Mouse (Mus musculus) gastrocnemius, postnatal 14 days (tissue): ENCODE data around the gene Itgb2l. TPM values are rescaled to one million over a fixed set of nuclear protein-coding genes. Genes with fewer than 3 reads are reported as not detected.

Source experiments
- DNase-seq: peaks from one replicate; pipeline ENCODE4 v3.0.0; 2021; ENCODE audit warnings: mixed read lengths
- intact Hi-C: fragments of 180-260 bp; cut with DNase I; formaldehyde crosslinking; loops from one replicate; pipeline ENCODE4 v1.15.1; 2025; ENCODE audit warnings: low total_unique reads
- total RNA-seq, 2 experiments: library from RNA; stranded (reverse); gene quantifications; 2 replicates each; pipeline ENCODE4 v1.2.3; 2021

Gene Itgb2l
- total RNA-seq, 2 experiments from 2014 or later, result not detected

DNA sequence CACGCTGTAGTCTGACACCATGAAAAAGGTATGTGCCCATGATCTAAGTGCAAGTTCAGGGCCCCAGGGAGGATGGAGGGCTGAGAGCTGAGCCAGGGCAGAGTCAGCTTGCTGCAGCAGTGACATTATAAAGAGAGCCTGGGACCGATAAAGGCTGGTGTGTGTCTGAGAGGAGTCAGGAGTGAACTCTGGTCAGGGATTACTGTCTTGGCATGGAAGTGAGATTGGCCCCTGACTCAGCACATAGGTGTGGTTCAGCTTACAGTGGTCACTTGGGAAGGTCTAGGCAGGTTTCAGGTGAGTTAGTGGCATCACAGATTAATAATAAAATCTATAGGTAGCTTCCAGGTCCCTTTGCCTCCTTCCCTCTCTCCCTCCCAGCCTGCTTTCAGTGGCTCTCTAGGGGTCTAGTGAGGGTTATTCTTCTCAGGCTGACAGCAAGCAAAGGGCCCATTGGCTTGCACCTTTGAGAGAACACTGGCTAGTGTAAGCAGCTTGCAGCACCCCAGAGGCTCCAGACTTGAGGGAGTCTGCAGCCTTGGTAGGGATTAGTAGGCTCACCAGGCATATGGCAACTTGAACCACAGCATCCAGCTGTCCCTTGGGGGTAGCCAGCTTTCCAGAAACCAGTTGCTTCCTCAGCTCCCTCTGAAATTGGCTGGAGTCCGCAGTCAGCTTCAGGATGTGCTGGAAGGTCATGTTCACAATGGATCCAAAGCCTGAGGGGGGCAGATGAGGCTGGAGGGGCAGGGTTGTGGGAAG lies 9.2 kb downstream of the Itgb2l start:
- intact Hi-C loops, result no loop called here

GRCm38 (mm10) chr16:96433266-96433665 lies 10.2 kb downstream of the Itgb2l start:
- DNase-seq, result no peak
- intact Hi-C loops, result no loop called here

More for the DNA sequence above, 9.2 kb downstream of the Itgb2l start:
- no peak for DNase-seq

DNA sequence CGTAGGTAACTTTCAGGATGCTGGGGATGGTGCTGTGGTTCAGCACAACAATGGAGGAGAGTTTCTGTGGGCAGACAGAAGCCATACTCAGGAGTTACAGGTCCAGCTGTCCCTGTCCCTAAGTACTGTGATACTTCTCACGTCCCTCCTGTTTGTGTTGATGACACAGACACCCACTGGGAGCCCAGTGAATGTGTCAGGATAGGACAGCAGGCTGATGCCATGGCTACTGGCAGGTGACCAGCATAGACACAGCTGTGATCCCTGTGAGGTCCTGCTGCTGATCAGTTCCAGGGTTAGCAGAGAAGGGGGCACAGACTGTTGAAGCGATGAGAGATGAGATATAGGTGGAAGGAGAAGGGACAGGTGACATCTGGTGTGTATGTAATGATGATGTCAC lies 14.4 kb downstream of the Itgb2l start:
- intact Hi-C loops, result no loop called here

DNA sequence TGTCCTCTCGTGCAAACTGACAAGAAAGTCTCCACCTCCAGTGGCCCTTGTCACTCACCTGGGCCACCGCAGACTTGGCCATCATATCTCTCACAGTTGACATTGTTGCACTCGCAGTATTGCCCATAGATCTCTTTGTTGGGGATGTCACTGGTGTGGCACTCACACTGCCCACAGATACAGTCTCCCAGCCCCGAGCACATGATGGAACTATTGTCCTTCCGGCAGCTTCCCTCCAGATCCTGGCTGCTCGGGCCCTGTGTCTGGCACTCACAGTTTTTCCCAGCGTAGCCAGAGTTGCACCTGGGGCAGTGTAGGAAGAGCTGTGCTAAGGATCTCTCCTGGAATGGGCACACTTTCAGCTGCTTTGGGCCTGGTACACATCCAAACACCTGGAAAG lies 16.7 kb downstream of the Itgb2l start:
- DNase-seq, result no peak
- intact Hi-C loops, result no loop called here

More for the DNA sequence above, 14.4 kb downstream of the Itgb2l start:
- no peak for DNase-seq

GRCm38 (mm10) chr16:96425044-96425443 lies 18.4 kb downstream of the Itgb2l start:
- intact Hi-C loops, result no loop called here
- DNase-seq, result no peak

- intact Hi-C loops, result no loop called here
- DNase-seq, result no peak
Measured at GRCm38 (mm10) chr16:96408064-96408465, 35.4 kb downstream of the Itgb2l start.

- intact Hi-C loops, result no loop called here
- no peak for DNase-seq
Measured at GRCm38 (mm10) chr16:96406312-96406711, 37.1 kb downstream of the Itgb2l start.

GRCm38 (mm10) chr16:96402294-96402693 lies 41.1 kb downstream of the Itgb2l start:
- intact Hi-C loops, result no loop called here
- no peak for DNase-seq

DNA sequence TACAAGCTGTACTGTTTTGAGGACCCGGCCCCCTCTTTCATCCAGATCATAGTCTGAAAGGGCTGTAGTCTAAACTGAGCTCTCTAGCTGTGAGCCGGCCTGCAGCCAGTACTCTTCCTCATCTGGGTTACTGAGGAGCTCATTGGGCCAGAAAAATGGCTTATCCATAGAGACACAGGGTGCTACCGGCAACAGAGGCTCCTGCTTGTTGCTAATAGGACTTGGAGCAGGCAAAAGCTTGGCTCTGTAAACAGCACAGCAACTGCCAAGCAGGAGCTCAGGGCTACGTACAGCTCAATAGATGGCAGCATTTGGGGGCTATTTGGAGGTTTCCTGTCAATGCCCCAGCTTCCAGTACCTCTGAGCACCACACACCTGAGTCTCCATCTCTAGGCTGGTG lies 43.4 kb downstream of the Itgb2l start:
- intact Hi-C loops, result no loop called here

DNA sequence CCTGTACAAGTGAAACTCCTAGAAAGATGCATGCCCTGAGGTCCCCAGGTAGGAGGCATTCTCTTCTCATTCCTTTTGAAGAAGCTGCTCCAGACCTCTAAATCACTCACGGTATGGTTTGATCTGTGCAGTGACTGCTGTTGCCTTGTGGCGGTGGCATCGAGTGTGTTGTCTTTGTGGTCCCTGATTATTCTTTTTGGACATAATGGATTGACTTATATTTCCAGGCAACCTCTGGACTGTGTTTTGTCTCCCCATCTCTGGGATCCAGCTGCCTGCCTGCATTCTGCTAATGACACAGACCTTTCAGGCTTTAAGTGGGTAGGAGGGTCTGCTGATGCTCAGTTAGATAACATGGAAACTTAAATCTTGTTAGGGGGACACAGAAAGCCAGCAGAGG lies 44.6 kb downstream of the Itgb2l start:
- intact Hi-C loops, result no loop called here
- no peak for DNase-seq

More for the DNA sequence above, 43.4 kb downstream of the Itgb2l start:
- DNase-seq, result no peak

DNA sequence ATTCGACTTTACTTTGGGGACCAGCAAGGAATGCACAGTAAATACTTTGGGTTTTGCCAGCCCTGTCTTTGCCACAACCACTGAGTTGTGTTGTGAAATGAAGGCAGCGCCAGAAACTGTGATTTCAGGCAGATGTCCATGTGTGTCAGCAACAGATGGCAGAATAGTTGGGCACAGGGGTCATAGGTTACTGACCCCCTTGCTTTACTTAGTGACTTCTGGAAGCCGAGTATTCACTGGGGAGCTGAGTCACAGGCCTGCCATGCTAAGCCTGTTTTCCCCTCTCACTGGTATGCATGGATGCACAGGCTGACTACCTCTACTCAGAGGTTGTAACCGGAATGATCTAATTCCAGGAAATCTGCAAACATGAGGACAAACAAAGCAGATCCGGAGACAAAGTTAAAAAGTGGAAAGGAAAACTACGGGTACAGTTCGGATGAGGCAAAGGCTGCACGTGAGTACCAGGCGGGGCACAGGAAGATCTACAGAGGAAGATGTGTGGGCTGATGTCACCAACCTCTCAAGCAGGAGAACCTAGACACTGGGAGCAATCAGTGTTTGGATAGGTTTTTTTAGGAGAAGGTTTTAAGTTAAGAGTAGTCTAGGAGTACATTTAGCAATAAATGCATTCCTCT lies 47.3 kb downstream of the Itgb2l start:
- intact Hi-C loops, result no loop called here
- DNase-seq, result no peak

GRCm38 (mm10) chr16:96395516-96395915 lies 47.9 kb downstream of the Itgb2l start:
- intact Hi-C loops, result no loop called here

DNA sequence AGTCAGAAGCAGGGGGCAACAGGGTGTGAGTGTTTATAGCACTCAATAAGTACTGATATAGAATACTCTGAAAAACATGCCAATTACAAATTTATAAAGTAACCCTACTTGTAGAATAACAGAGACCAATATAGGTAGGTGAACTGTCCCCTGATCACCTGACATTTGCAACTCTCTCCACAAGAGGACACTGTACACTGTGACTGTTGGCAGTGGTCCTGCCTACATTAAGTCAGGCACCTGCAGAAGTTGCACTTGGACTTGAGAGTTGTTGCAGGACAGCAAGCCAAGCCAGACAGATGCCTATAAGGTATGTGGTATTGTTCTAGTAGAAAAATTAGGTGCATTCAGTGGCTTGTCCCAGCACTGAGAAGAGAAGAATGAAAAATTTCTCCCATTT lies 52.3 kb downstream of the Itgb2l start:
- intact Hi-C loops, result no loop called here
- DNase-seq, result no peak

More at GRCm38 (mm10) chr16:96395516-96395915, 47.9 kb downstream of the Itgb2l start:
- no peak for DNase-seq

DNA sequence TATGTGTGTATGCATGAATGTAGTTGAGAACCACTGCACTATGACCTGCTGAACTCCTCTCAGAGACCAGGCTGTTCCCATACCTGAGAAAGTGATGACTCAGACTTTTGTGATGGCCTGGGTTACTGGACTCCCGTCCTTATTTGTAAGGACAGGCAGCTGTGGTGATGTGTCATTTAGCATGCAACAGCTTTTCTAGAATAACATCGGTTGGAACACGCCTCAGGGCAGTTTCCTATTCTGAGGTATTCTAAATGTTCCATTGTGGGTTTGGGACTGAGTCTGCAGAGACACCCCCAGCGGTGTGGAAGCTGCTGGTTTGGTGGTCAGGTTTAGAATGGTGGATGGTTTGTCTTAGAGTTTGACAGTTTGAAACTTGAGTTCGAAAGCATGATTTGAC lies 54.9 kb downstream of the Itgb2l start:
- intact Hi-C loops, result no loop called here
- no peak for DNase-seq

GRCm38 (mm10) chr16:96387685-96388371 lies 55.6 kb downstream of the Itgb2l start:
- intact Hi-C loops, result no loop called here
- no peak for DNase-seq

DNA sequence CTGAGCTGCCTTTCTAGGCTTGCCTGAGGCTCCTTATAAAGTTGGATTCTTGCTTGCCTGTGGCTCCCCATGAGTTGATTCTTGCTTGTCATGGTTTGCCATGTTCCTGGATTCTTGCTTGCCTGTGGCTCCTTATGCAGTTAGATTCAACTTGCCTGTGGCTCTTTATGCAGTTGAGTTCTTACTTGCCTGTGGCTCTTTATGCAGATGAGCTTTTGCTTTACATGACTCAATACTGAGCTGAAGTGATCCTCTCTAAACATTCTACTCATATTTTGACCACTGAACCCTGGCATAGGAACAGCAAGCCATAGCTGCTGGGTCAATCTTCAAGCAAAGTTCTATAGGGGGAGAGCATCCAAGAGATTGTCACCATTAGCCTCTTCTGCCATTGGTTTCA lies 58.7 kb downstream of the Itgb2l start:
- intact Hi-C loops, result no loop called here
- no peak for DNase-seq

GRCm38 (mm10) chr16:96382496-96383181 lies 60.8 kb downstream of the Itgb2l start:
- DNase-seq, result no peak
- intact Hi-C loops, result no loop called here

GRCm38 (mm10) chr16:96381435-96381834 lies 62.0 kb downstream of the Itgb2l start:
- DNase-seq, result no peak
- intact Hi-C loops, result no loop called here

- intact Hi-C loops, result no loop called here
Measured at GRCm38 (mm10) chr16:96378111-96378510, 65.3 kb downstream of the Itgb2l start.

DNA sequence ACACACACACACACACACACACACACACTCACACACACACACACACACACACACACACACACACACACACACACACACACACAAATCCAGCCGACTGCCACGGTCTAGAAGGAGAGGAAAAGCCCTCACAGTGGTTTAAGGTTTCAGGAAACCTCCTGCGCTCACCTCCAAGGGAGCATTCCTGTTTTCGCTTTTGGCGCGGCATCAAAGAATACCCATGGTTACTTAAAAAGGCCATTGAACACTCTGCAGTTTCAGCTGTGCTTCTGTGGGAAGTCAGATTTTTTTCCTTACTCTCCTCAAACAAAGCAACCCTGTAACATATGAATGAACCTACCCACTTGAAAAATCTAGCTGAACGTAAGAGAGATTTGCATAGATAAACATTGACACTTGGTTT lies 67.1 kb downstream of the Itgb2l start:
- intact Hi-C loops, result no loop called here
- DNase-seq, result no peak

More at GRCm38 (mm10) chr16:96378111-96378510, 65.3 kb downstream of the Itgb2l start:
- no peak for DNase-seq
